Mouse (Mus musculus) Muller cell, postnatal 12 days (primary cell): ENCODE results near the gene Rras2.
A peak's percentile ranks its signal among the peaks of the same experiment; 100 is the strongest.

Source experiments
- DNase-seq: peaks from one replicate; pipeline ENCODE4 v3.0.0-alpha.2; 2015; ENCODE audit errors: inconsistent ontology term

The Rras2 gene

DNA sequence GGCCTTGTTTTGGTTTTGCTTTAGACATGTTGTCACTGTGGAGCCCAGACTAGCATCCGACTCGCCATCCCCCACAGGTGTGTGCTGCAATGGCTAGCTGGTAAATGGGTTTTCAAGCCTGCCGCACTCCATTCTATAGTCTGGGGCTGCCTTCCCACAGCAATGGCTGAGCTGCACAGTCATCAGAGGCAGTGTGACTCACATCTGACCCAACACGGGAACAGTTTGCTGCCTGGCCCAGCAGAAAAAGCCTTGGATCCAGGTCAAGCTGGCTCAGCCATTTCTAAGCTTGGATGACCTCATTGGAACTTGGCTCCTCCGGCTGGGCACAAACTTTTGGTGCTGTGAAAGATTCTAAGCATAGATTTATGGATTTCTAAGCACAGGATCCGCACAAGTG, 88.0 kb downstream of the Rras2 start:
- DNase-seq = peak; percentile 88

GRCm38 (mm10) chr7:114028828-114029227, 88.8 kb downstream of the Rras2 start:
- DNase-seq = no peak

- no peak for DNase-seq
Measured at GRCm38 (mm10) chr7:114027406-114027805, 90.2 kb downstream of the Rras2 start.

- DNase-seq = no peak
Measured at GRCm38 (mm10) chr7:114026923-114027322, 90.7 kb downstream of the Rras2 start.

- no peak for DNase-seq
Measured at GRCm38 (mm10) chr7:114020704-114021093, 96.9 kb downstream of the Rras2 start.

- DNase-seq = peak; percentile 86
Measured at GRCm38 (mm10) chr7:114020057-114020703, 97.4 kb downstream of the Rras2 start.

- no peak for DNase-seq
Measured at GRCm38 (mm10) chr7:114018861-114019260, 98.7 kb downstream of the Rras2 start.

GRCm38 (mm10) chr7:114016001-114016949, 101.3 kb downstream of the Rras2 start:
- DNase-seq = peak; percentile 96

DNA sequence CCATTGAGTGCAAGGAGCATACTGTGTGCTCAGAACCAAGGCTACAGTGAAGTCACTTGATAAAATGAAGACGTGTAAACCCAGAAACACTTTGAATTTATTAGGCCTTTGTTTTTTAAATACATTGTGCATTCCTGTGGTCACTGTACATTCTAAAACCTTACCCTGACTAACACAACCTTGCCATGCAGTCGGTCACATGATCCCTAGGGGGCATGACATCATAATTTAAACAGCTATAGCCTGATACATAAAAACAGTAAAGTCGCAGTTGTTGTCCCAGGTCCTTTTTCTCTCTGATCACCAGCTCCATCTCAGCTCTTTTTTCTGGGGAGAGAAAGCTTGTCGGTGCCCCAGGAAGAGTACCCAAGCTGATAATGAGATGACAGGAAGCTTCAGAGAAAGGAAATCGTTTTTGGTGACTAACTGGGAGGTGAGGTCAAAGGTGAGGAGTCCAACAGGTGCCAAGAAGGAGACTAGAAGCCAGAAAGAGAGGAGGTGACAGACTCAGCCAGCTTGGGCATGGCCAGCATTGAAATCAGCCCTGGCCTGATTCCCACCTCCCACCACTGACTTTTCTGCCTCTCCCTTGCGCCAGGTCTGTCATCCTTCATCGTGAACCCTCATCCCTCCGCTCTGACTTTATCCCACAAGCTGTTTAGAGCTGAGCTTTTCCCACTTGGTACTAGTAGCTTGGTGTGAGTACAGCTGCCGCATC, 105.7 kb downstream of the Rras2 start:
- no peak for DNase-seq

DNA sequence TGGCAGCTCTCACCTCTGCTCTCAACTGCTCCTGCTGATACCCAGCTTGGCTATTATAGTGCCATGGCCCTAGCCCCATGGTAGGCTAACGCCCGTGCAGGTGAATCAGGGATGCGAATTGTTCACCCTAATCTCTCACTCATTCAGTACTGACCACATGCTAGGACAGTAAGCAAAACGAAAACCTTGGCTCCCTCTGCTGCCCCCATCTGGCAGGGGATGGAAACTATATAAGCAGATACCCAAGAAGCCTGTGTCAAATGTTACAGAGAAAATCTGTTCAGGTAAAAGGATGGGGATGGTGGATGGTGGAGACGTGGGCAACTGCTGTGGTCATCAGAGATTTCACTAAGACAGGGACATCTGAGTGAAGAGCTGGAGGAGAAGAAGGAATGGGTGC, 110.0 kb downstream of the Rras2 start:
- DNase-seq = no peak

GRCm38 (mm10) chr7:114006456-114006855, 111.1 kb downstream of the Rras2 start:
- DNase-seq = no peak

DNA sequence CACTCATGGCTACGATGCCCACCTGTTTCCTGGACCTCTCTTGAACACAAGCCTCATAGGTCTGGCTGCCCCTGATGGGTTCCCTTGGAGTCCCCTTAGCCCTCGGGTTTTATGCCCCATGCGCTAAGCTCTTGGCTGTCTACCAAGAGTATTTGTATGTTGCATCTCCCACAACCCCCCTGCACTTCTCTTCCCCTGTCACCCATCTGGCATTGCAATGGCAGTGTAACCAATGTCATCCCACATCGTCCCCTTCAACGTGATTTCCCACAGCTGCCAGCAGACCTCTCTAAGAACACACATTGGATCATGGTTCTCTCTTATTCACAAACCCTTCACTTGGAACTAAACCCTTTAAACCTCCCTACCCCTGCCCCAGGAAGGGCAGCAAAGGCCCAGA, 112.1 kb downstream of the Rras2 start:
- DNase-seq = no peak

DNA sequence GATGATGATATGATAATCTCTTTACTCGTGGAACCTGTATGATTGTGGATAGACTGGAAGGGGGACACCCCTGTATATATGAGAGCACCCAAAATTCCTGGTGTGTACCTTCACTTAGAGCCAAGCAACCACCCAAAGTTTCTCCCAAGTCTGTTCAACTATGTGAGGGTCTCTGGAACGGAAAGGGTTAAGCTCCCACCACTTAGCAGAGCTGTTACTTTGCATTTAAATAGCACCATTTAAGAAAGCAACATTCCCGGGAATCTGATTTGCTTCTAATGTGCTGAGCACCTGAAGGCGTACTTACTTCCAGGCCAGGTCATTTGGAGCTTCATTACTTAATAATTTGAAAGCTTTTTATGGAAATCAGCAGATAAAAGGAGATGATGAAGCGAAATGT, 113.4 kb downstream of the Rras2 start:
- DNase-seq = no peak

DNA sequence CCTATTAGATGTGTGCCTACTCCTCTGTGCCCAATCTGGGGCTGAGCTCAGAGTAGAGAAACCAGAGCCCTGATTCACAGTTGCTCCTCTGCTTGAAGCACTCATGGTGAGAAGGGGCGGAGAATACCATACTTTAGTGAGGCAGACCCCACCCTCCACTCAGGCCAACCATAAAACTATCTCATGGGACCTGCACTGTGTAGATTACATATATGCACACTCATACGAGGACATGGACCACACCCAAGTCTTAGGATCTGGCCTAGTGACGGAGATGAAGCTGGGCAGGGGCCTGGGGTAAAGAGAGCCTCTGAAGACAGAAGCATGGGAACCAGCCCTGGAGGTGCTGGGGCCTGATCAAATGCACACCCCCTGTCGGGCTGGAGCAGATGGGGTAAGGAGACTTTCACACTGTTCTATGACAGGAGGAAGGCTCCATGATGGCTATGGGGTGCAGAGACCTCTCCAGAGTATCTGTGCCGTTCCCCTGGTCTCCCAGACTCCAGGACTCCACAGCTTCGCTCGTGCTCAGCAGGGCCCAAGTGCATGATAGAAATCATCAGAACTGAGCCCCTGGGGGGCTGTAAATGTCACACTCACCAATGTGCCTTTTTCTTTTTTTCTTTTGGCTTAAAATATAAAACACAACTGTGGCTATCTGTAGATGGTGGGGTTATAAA, 119.8 kb downstream of the Rras2 start:
- no peak for DNase-seq
